Mouse (Mus musculus) adipocyte (in vitro differentiated cells): ENCODE data around the gene 0610040J01Rik.

Source experiments
- DNase-seq: peaks from one replicate; pipeline ENCODE4 v3.0.0-alpha.2; 2016; ENCODE audit warnings: low spot score

The 0610040J01Rik gene

GRCm38 (mm10) chr5:63906149-63907093, 94.3 kb downstream of the 0610040J01Rik start:
- DNase-seq = peak; percentile 91

GRCm38 (mm10) chr5:63907513-63907912, 95.3 kb downstream of the 0610040J01Rik start:
- no peak for DNase-seq

- DNase-seq = peak; percentile 7
These were observed 98.2 kb downstream of the 0610040J01Rik start for GRCm38 (mm10) chr5:63910171-63910960.

GRCm38 (mm10) chr5:63914896-63915295, 102.7 kb downstream of the 0610040J01Rik start:
- peak; percentile 28 for DNase-seq

GRCm38 (mm10) chr5:63916457-63917139, 104.4 kb downstream of the 0610040J01Rik start:
- no peak for DNase-seq

GRCm38 (mm10) chr5:63918201-63918600, 106.0 kb downstream of the 0610040J01Rik start:
- no peak for DNase-seq

- DNase-seq = no peak
These were observed 111.3 kb downstream of the 0610040J01Rik start for GRCm38 (mm10) chr5:63923305-63924025.

GRCm38 (mm10) chr5:63925035-63925628, 113.0 kb downstream of the 0610040J01Rik start:
- no peak for DNase-seq

GRCm38 (mm10) chr5:63930824-63931358, 118.7 kb downstream of the 0610040J01Rik start:
- no peak for DNase-seq

GRCm38 (mm10) chr5:63932829-63933228, 120.7 kb downstream of the 0610040J01Rik start:
- DNase-seq = no peak

- no peak for DNase-seq
These were observed 123.4 kb downstream of the 0610040J01Rik start for GRCm38 (mm10) chr5:63935581-63935980.

GRCm38 (mm10) chr5:63936740-63937139, 124.6 kb downstream of the 0610040J01Rik start:
- DNase-seq = peak; percentile 90

- DNase-seq = no peak
These were observed 126.4 kb downstream of the 0610040J01Rik start for GRCm38 (mm10) chr5:63938575-63938974.

- no peak for DNase-seq
These were observed 129.7 kb downstream of the 0610040J01Rik start for GRCm38 (mm10) chr5:63941891-63942290.

- DNase-seq = no peak
These were observed 131.1 kb downstream of the 0610040J01Rik start for GRCm38 (mm10) chr5:63943291-63943690.

GRCm38 (mm10) chr5:63947526-63947925, 135.4 kb downstream of the 0610040J01Rik start:
- DNase-seq = no peak

GRCm38 (mm10) chr5:63949195-63949594, 137.0 kb downstream of the 0610040J01Rik start:
- DNase-seq = peak; percentile 48
